Mouse (Mus musculus) hindbrain, embryonic 13.5 days (tissue): Measurements from ENCODE around the gene Tsnaxip1. TPM values are rescaled to one million over a fixed set of nuclear protein-coding genes. Genes with fewer than 3 reads are reported as not detected.

Source experiments
- ATAC-seq: fragments of 200-750 bp; cut with Nextera tagmentation; 2 replicates; pipeline ENCODE4 v1.8.0; 2017; ENCODE audit warnings: moderate TSS enrichment; ENCODE audit not compliant: low FRiP score
- H3K27ac ChIP-seq: fragments of 300-500 bp; sonication (generic); 2 replicates; pipeline ENCODE4 v1.5.1; 2015; ENCODE audit warnings: inconsistent platforms, mild to moderate bottlenecking, moderate library complexity
- H3K27me3 ChIP-seq: fragments of 300-500 bp; sonication (generic); 2 replicates; pipeline ENCODE4 v1.6.1; 2015; ENCODE audit warnings: mild to moderate bottlenecking, inconsistent platforms
- H3K36me3 ChIP-seq: fragments of 300-500 bp; sonication (generic); 2 replicates; pipeline ENCODE4 v1.6.1; 2015; ENCODE audit warnings: mild to moderate bottlenecking, inconsistent platforms
- H3K4me1 ChIP-seq: fragments of 300-500 bp; sonication (generic); replicated peaks from 2 replicates; pipeline ENCODE4 v1.6.1; 2015; ENCODE audit warnings: inconsistent platforms
- H3K4me2 ChIP-seq: fragments of 300-500 bp; sonication (generic); 2 replicates; pipeline ENCODE4 v1.6.1; 2015; ENCODE audit warnings: inconsistent platforms, mild to moderate bottlenecking, moderate library complexity
- H3K4me3 ChIP-seq: fragments of 300-500 bp; sonication (generic); 2 replicates; pipeline ENCODE4 v1.5.1; 2015; ENCODE audit warnings: mild to moderate bottlenecking, inconsistent platforms
- H3K9ac ChIP-seq: fragments of 300-500 bp; sonication (generic); 2 replicates; pipeline ENCODE4 v1.6.1; 2015; ENCODE audit warnings: mild to moderate bottlenecking, inconsistent platforms
- H3K9me3 ChIP-seq: fragments of 300-500 bp; sonication (generic); 2 replicates; pipeline ENCODE4 v1.6.1; 2016; ENCODE audit warnings: inconsistent platforms
- WGBS: fragments of 180-500 bp; shearing (Covaris S2); methylation state at CpG from one replicate; pipeline ENCODE4 v1.1.7; 2015; 5-methylcytosine and 5-hydroxymethylcytosine counted together
- polyA plus RNA-seq: library from polyadenylated mRNA; unstranded; fragments of >200 nt; fragmentation: Nextera tagmentation; extraction: Ambion mirVana; gene quantifications from 2 replicates; pipeline ENCODE4 v1.2.1, GENCODE M21; 2015

The Tsnaxip1 gene
- polyA plus RNA-seq, 1 experiment from 2014 or later = 1.6 TPM

DNA sequence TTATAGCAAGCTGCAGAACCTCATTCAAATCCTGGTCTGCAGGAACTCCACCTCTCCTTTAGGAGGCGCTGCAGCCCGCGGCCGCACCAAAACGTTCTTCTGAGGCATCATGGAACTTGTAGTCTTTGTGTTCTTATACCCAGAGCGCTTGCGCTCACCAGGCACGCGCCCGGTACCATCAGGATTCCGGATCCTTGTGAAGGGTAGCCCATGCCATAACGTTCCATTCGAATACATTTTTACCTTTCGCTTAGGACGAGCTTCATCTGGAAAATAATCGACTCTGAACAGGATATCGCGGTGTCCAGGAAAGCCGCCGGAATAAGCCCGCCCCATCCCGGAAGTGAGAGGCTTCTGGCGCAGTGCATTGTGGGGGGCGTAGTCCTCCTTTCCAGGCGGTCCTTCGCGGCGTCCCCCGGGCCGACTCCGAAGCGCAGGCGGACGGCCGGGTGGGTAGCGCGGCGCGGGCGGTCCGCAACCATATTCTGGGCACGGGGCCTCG lies 27.2 kb downstream of the Tsnaxip1 start, which contains the start of gene Thap11:
TSS of gene Thap11 (plus strand) at position 418 of the 502 bp plus-strand sequence.
- Histone ChIP-seq H3K4me1 (peaks cover 55% of the 10 kb centered on the region), H3K9ac (peak within 1 kb of the TSS; percentile 93), H3K27me3 (no peaks in the 10 kb centered on the region), H3K27ac (peak within 1 kb of the TSS; percentile 89), H3K36me3 (no peaks in the 10 kb centered on the region), H3K4me2 (peak within 1 kb of the TSS; percentile 99), H3K9me3 (no peaks in the 10 kb centered on the region), H3K4me3 (peak within 1 kb of the TSS; percentile 82)
- peak; percentile 91 for ATAC-seq
- WGBS = under 1% methylated on average over 43 of the region's 43 CpGs

DNA sequence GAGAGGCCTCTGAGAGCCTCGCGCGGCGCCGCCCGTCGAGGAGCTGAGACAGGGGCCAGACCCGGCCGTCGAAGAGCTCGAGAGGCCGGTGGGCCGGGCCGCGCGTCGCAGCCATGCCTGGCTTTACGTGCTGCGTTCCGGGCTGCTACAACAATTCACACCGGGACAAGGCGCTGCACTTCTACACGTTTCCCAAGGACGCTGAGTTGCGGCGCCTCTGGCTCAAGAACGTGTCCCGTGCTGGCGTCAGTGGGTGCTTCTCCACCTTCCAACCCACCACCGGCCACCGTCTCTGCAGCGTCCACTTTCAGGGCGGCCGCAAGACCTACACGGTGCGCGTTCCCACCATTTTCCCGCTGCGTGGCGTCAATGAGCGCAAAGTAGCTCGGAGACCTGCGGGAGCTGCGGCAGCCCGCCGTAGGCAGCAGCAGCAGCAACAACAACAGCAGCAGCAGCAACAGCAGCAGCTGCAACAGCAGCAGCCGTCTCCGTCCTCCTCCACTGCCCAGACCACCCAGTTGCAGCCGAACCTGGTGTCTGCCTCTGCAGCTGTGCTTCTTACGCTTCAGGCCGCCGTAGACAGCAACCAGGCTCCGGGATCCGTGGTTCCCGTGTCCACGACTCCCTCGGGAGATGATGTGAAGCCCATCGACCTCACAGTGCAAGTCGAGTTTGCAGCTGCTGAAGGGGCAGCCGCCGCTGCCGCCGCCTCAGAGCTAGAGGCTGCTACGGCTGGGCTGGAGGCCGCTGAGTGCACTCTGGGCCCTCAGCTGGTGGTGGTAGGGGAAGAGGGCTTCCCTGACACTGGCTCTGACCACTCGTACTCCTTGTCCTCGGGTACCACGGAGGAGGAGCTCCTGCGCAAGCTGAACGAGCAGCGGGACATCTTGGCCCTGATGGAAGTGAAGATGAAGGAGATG lies 28.0 kb downstream of the Tsnaxip1 start:
- under 1% methylated on average over 71 of the region's 71 CpGs for WGBS
- H3K4me2 ChIP-seq = peak overlapping the region; percentile 99
- peaks cover 55% of the 10 kb centered on the region for H3K4me1 ChIP-seq
- peak; percentile 9 for ATAC-seq
- H3K27me3 ChIP-seq = no peaks in the 10 kb centered on the region
- H3K9ac ChIP-seq = peak overlapping the region; percentile 93
- no peaks in the 10 kb centered on the region for H3K9me3 ChIP-seq
- H3K27ac ChIP-seq = peak overlapping the region; percentile 89
- peak overlapping the region; percentile 82 for H3K4me3 ChIP-seq
- no peaks in the 10 kb centered on the region for H3K36me3 ChIP-seq

DNA sequence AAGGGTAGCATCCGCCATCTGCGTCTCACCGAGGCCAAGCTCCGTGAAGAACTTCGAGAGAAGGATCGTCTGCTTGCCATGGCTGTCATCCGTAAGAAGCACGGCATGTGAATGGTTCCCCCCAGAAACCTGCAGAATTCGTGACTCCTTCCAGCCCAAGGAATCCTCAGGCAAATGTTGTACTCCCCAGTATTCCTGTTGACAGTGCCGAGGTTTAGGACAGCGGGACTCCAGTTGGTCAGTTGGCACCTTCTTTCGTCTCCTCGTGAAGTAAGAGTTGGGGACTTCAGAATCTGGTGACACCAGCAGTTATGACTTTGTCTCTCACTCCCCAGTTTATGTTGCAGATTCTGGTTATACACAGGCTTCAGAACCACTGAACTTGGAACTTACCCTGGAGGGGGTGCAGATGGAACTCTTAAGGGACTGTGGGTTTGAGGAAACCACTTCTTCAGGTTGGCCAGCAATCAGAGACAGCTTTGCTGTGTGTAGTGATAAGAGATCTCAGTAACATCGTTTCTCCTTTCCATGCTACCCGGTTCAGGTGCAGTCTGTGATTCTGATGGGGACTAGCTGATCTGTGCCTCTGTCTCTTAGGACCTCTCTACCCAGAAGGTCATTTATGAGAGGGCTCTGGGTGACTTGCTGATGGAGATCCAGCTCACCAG lies 28.8 kb downstream of the Tsnaxip1 start:
- no peaks in the 10 kb centered on the region for H3K9me3 ChIP-seq
- WGBS = 18% methylated on average over 15 of the region's 15 CpGs

DNA sequence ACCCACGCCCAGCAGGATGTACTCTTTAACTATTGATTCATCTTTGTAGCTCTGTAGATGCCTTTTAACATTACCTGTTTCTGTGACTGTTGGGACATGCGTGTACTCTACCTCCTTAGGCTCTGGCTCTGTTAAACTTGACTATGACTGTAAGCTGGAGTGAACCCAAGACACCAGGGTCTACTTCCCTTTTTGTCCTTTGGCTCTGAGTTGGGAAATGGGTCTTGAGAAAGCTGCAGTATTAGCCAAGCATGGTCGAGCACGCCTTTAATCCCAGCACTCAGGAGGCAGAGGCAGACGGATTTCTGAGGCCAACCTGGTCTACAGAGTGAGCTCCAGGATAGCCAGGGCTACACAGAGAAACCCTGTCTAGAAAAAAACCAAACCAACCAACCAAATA lies 31.0 kb downstream of the Tsnaxip1 start:
- H3K4me1 ChIP-seq = peaks cover 71% of the 10 kb centered on the region
- 93% methylated on average over 5 of the region's 5 CpGs for WGBS
- H3K4me2 ChIP-seq = no peak overlapping the region

More for the DNA sequence above, 28.8 kb downstream of the Tsnaxip1 start:
- peak overlapping the region; percentile 89 for H3K27ac ChIP-seq
- no peak for ATAC-seq
- H3K4me3 ChIP-seq = peak overlapping the region; percentile 82
- no peaks in the 10 kb centered on the region for H3K27me3 ChIP-seq
- peak overlapping the region; percentile 93 for H3K9ac ChIP-seq
- peak overlapping the region; percentile 99 for H3K4me2 ChIP-seq
- no peaks in the 10 kb centered on the region for H3K36me3 ChIP-seq
- H3K4me1 ChIP-seq = peaks cover 53% of the 10 kb centered on the region

DNA sequence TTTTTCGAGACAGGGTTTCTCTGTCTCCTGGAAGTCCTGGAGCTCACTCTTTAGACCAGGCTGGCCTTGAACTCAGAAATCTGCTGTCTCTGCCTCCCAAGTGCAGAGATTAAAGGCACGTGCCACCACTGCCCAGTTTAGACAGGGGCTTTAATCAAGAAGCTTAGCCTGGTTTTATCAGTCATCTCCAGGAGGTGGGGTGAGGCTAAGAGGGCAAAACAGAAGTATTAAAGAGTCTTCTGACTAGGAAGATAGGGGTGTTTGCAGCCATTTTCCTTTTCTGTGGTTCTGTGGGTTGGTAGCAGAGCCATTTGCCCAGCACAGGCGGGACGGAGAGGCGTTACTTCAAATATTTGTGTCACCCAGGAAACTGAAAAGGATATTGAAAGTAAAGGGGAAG lies 31.8 kb downstream of the Tsnaxip1 start:
- Histone ChIP-seq H3K27me3 (no peaks in the 10 kb centered on the region), H3K4me2 (no peak overlapping the region; the same call in 1 of the 2 replicates), H3K27ac (peak overlapping the region; percentile 96), H3K36me3 (no peaks in the 10 kb centered on the region), H3K9me3 (no peaks in the 10 kb centered on the region), H3K4me3 (no peak overlapping the region), H3K9ac (0 out of 2 replicates have a peak overlapping the region, but pooled peaks have one; percentile 96), H3K4me1 (peaks cover 78% of the 10 kb centered on the region)
- ATAC-seq = no peak
- 83% methylated on average over 5 of the region's 5 CpGs for WGBS

More for the DNA sequence above, 31.0 kb downstream of the Tsnaxip1 start:
- Histone ChIP-seq H3K9ac (peak overlapping the region; percentile 43), H3K27ac (no peak overlapping the region), H3K36me3 (no peaks in the 10 kb centered on the region), H3K9me3 (no peaks in the 10 kb centered on the region), H3K27me3 (no peaks in the 10 kb centered on the region), H3K4me3 (no peak overlapping the region)
- ATAC-seq = no peak

DNA sequence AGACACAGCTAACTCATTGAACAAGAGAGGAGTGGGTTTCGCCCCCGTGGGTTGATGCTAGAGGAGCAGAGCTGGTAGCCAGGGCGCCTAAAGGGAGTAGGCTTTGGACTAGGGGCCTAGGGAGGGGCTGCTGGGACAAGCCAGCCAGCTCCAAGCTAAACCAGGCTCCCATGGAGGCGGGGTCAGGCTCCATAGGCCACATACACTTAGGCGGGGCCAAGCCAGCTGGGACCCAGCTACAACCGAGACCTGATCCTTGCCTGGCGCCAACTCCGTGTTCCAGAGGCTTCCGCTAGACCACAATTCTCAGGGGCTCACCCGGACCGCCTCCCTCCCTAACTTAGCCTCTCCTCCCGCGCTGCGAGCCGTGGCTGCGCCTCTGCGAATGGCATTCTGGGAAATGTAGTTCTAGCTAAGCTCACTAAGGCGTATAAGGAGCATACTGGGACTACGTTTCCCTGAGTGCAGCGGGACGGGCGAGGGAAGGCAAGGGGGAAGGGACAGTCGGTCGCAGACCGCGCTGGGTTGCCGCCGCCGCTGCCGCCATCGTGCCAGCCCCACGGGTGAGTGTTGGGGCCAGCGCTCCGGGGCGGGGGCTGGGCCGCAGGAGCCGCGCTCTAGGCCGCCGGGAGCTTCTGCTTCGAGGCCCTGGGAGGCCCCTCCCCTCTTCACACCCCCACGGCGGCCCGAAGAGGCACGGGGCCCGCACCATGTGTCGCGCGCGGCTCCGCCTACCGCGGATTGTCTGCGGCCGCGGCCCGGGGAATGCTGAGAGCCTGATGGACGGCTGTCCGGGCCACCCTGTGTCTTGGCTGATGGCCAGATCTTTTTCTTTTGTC lies 32.8 kb downstream of the Tsnaxip1 start, which contains the start of gene Nutf2:
TSS of gene Nutf2 (plus strand) at position 438 of the 839 bp plus-strand sequence.
- H3K36me3 ChIP-seq = no peaks in the 10 kb centered on the region

DNA sequence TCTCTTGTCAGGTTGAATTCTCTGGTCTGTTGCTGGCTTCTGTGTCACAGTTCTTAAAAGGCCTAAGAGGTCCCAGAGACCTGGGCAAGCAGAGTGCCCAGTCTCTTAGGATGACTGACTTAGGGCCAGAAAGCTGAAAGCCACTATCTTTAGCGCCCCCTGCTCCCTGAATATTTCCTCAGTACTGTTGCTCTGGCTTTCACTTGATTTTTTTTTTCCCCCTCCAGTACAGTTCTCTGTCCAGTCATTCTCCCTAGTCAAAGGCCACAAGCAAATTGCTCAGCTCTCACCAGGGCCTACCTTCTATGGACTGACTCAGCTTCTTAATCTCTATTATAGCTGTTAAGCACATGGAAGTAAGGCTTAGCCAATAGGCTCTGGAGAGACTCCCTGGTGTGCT lies 34.4 kb downstream of the Tsnaxip1 start:
- Histone ChIP-seq H3K36me3 (peaks cover 15% of the 10 kb centered on the region), H3K4me2 (peak overlapping the region; percentile 86), H3K9ac (peak overlapping the region; percentile 96), H3K4me1 (peaks cover 63% of the 10 kb centered on the region), H3K27ac (no peak overlapping the region), H3K27me3 (no peaks in the 10 kb centered on the region), H3K9me3 (no peaks in the 10 kb centered on the region), H3K4me3 (peak overlapping the region; percentile 98)
- WGBS = 0% methylated on average over 1 of the region's 1 CpGs
- no peak for ATAC-seq

More for the DNA sequence above, 32.8 kb downstream of the Tsnaxip1 start, which contains the start of gene Nutf2:
- H3K4me3 ChIP-seq = peak within 1 kb of the TSS; percentile 98
- no peaks in the 10 kb centered on the region for H3K9me3 ChIP-seq
- peak; percentile 97 for ATAC-seq
- H3K27ac ChIP-seq = peak within 1 kb of the TSS; percentile 96
- peaks cover 79% of the 10 kb centered on the region for H3K4me1 ChIP-seq
- H3K27me3 ChIP-seq = no peaks in the 10 kb centered on the region
- H3K9ac ChIP-seq = peak within 1 kb of the TSS; percentile 96
- H3K4me2 ChIP-seq = peak within 1 kb of the TSS; percentile 86
- WGBS = under 1% methylated on average over 59 of the region's 59 CpGs

DNA sequence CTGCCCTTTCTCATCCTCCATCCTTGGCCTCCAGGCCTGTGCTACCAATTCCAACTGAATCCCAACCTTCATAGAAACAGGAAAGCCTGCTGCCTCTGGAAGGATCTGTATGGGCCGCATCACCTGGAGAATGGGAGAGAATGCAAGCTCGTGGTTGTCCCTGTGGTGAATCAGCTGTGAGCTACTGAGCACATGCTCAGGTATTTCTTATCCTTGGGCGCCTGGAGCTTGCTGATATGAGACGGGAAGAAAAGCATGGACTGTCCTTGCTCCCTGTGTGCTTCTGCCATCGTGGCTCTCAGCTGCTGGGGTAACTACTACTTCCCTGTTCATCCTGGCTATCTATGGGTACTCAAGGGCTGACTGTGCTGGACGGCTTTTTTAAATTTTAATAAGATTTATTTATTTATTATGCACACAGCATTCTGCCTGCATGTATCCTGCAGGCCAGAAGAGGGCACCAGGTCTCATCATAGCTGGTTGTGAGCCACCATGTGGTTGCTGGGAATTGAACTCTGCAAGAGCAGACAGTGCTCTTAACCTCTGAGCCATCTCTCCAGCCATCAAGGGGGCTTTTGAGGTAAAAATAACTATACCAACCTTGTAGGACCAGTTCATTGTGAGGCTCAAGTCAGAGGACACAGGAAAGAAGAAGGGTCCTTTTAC lies 39.0 kb downstream of the Tsnaxip1 start:
- WGBS = 91% methylated on average over 6 of the region's 6 CpGs
- peaks cover 55% of the 10 kb centered on the region for H3K36me3 ChIP-seq
- no peak for ATAC-seq
- H3K27ac ChIP-seq = no peak overlapping the region
- H3K9me3 ChIP-seq = no peaks in the 10 kb centered on the region
- H3K4me3 ChIP-seq = no peak overlapping the region
- H3K27me3 ChIP-seq = no peaks in the 10 kb centered on the region
- H3K9ac ChIP-seq = no peak overlapping the region
- peaks cover 27% of the 10 kb centered on the region for H3K4me1 ChIP-seq
- no peak overlapping the region for H3K4me2 ChIP-seq

DNA sequence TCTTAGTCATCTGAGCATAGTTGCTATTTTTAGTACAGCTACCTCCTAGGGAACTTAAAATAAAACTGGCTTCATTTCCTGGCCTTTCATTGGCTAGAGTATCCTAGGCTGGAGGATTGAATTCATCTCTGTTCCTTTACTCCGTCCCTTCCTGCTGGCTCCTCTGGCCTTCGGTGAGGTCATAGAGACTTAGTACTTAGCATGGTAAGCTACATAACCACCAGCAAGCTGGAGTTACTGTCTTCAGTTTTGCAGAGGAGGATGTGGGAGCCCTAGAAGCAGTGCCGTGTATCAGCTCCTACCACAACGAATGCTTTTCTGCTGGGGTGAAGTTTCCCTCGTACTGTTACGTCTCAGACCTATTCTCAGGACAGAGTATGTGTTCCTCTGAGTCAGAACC lies 46.8 kb downstream of the Tsnaxip1 start:
- Histone ChIP-seq H3K4me3 (no peak overlapping the region), H3K9me3 (no peaks in the 10 kb centered on the region), H3K36me3 (peaks cover 74% of the 10 kb centered on the region), H3K27ac (no peak overlapping the region), H3K27me3 (no peaks in the 10 kb centered on the region), H3K4me1 (no peaks in the 10 kb centered on the region), H3K4me2 (no peak overlapping the region), H3K9ac (no peak overlapping the region)
- WGBS = 91% methylated on average over 6 of the region's 6 CpGs
- no peak for ATAC-seq

DNA sequence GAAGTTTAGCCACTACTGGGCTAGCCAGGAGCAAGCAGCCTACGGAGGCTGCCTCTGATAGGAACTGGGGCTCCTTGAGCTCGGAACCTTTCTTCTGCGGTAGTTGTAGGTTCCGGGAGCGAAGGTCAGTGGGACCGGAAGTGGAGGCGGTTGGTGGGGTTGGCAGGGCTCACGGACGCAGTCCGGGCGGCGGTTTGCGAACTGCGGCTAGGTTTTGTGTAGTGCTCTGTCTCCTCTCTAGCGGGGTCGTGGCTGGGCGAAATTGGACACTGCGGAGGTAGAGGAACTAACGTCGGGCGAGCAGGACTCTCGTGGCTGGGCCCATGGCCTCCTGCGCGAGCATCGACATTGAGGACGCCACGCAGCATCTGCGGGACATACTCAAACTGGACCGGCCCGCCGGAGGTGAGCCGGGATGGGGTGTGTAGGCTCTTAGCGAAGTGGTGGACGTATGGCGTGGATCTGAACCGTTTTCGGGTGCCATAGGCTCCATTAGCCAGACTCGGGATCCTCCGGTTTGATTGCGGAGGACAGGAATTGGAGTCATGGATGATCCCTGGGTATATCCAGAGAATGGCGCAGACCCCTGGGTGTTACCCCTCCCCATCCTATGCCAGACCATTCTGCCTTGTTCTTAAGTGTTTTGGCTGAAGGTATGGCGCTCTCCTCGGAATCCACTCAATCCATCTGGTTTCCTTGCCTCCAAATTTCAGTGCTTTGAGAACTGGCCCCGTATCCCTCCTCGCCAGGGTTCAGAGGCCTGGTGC lies 53.4 kb downstream of the Tsnaxip1 start, which contains the start of gene Edc4:
TSS of gene Edc4 (plus strand) at position 128 of the 767 bp plus-strand sequence.
- Histone ChIP-seq H3K4me1 (peaks cover 34% of the 10 kb centered on the region), H3K27me3 (no peaks in the 10 kb centered on the region), H3K9ac (peak within 1 kb of the TSS; percentile 94), H3K4me2 (peak within 1 kb of the TSS; percentile 96), H3K9me3 (no peaks in the 10 kb centered on the region), H3K36me3 (peaks cover 56% of the 10 kb centered on the region), H3K4me3 (peak within 1 kb of the TSS; percentile 97), H3K27ac (peak within 1 kb of the TSS; percentile 36; the same call in 1 of the 2 replicates)
- ATAC-seq = peak; percentile 82
- under 1% methylated on average over 45 of the region's 45 CpGs for WGBS
